Mouse (Mus musculus) erythroblast, embryonic 14.5 days (primary cell): ENCODE results near the gene Tradd.

Experiments
- GATA1 ChIP-seq: IDR thresholded peaks from 2 replicates; pipeline ENCODE4 v1.6.1; 2012; ENCODE audit warnings: low read length, inconsistent platforms, mixed read lengths
- TAL1 ChIP-seq: IDR thresholded peaks from 3 replicates; pipeline ENCODE4 v1.6.1; 2012; ENCODE audit warnings: low read length, inconsistent platforms, mixed read lengths

GRCm38 (mm10) chr8:105275387-105275786 lies 11.0 kb upstream of the Tradd start:
- TF ChIP-seq GATA1 = no peak
- TF ChIP-seq TAL1 = no peak
